ENCODE assay signal across 17 mouse cellular contexts in genomic region chr11:76599219-76599618, GRCm38 (mm10).
"Had no signal": no experiment of that assay in that cellular context is flagged by ENCODE, and none has a peak within 500 bp of the region (broad histone marks: within the 10 kb centered on the region; RNA-seq: fewer than 3 reads in every experiment).

No protein-coding gene starts in this region.

- H3K36me3 ChIP-seq: liver, embryonic 15.5 days; midbrain, embryonic 15.5 days; neural tube, embryonic 13.5 days had no signal

- DNase-seq: kidney, adult 9 months; kidney, postnatal 36 days; layer of hippocampus, adult 9-11 months; layer of hippocampus, postnatal 36 days; lung, adult 2 months; lung, postnatal 4 days; right cerebral cortex, adult 18-20 months; spleen, adult 18-20 months; thymus, adult 18-20 months; thymus, postnatal 14 days had no signal

- ATAC-seq: intestine, embryonic 16.5 days; lung, postnatal 0 days; midbrain, embryonic 15.5 days had no signal

- H3K9me3 ChIP-seq: liver, embryonic 15.5 days; midbrain, embryonic 15.5 days; neural tube, embryonic 13.5 days had no signal

- H3K9ac ChIP-seq: liver, embryonic 15.5 days; midbrain, embryonic 15.5 days; neural tube, embryonic 13.5 days had no signal

- H3K27me3 ChIP-seq: liver, embryonic 15.5 days; midbrain, embryonic 15.5 days; neural tube, embryonic 13.5 days had no signal

- H3K4me2 ChIP-seq: liver, embryonic 11.5 days; liver, embryonic 15.5 days; midbrain, embryonic 11.5 days; midbrain, embryonic 15.5 days; neural tube, embryonic 13.5 days had no signal

- H3K4me3 ChIP-seq: liver, embryonic 15.5 days; midbrain, embryonic 15.5 days; neural tube, embryonic 13.5 days had no signal

- H3K27ac ChIP-seq: liver, embryonic 15.5 days; midbrain, embryonic 15.5 days; neural tube, embryonic 13.5 days had no signal
